Mouse (Mus musculus) cerebellum, adult 2 months (tissue): ENCODE measurements around the gene Vps51.

ENCODE experiments used
- CTCF ChIP-seq: fragments of 200-500 bp; IDR thresholded peaks from 2 replicates; pipeline ENCODE4 v1.5.1; 2011; ENCODE audit warnings: low read depth, mild to moderate bottlenecking, control low read depth, low read length, moderate library complexity, borderline replicate concordance; ENCODE audit not compliant: insufficient read depth
- POLR2A ChIP-seq: fragments of 200-500 bp; IDR thresholded peaks from 2 replicates; pipeline ENCODE4 v1.6.1; 2011; ENCODE audit warnings: low read length, control low read depth, borderline replicate concordance; ENCODE audit not compliant: insufficient read depth

DNA sequence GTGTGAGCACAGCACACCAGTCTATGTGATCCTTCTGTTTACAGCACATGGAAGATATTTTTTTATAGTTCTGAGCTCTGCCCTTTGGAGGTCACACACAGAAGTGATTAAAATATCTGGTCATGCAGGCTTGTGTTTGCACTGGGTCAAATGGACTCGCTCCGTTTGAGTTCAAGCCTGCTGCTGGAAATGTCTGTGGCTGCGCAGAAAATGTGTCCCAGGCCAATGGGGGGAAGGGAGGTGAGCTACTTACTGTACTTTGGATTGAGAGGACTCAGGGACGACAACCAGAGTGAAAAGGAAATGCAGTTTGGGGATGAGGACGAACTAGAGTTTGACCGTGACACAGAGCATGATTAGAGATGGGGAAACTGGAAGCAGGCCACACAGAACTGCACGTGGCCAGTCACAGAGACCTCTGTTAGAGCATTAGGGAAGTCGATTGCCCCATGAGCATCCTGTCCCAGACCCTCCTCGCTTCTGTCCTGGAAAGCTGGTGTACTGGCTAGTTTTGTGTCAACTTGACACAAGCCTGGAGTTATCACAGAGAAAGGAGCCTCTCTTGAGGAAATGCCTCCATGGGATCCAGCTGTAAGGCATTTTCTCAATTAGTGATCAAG, 41.0 kb downstream of the Vps51 start:
- TF ChIP-seq CTCF: no peak
- TF ChIP-seq POLR2A: no peak
